Mouse (Mus musculus): Measurements from ENCODE around the gene Tex264.
A peak's percentile ranks its signal among the peaks of the same experiment; 100 is the strongest.
"Not testable (repeated sequence)": the region's sequence is repeated elsewhere in the genome, so short reads cannot be mapped to it uniquely, and the experiment has no call there.

The Tex264 gene

DNA sequence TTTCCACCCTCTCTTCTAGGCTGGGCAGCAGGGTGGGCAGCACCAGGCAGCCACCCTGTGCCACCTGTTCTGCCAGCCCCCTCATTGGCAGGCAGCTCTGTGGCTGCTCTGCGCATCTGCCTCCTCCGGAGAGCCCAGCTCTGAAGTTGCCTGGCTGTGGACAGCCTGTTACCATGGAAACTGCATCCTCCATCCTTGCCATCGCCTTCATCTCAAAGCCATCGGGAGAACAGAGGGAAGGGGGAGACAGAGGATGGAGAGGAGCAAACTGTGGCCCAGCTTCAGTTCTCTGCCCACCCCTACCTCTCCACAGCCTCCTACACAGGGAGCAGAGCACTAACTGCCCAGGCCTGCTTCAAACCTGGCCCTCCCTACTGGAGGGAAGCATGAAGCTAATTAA is 21.3 kb downstream of the Tex264 start:
- DNase-seq (ENCODE audit: low spot score in 2 of 2) = no peak

DNA sequence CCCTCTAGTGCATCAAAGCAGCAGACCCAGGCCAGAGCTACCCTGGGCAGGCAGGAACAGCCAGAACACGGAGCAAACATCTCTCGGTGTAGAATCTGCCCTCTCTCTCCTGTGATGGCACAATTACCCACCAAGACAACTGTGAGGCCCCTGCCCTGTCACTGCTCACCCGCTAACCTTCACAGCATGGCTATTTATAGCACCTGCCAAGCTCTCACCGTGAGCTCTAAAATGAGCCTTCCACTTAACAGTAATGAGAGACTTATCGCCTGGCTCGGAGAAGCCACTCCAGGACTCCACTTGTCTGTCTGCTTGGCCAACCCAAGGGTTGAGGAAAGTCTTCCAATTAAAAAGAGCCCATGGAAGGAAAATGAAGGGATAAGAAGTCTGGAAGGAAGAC is 22.5 kb downstream of the Tex264 start:
- no peak for DNase-seq (ENCODE audit: low spot score in 2 of 2)

DNA sequence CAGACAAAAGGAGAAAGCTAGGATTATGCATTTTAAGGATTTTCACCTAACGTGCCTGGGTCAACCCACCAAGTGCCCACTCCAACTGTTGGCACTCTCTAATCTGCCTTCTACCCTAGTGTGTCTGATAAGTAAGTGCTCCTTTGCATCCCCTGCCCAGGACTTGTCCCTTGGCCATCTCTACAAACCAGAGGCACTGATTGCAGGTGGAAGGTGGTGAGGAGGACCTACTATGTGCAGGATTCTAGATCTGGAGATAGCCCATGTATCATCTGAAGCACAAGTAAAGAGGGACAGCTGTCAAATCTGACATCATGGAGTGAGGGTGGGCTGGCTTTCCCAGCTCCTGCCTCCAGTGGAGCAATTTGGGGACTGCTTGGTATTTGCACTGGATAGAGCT is 25.8 kb downstream of the Tex264 start:
- DNase-seq (ENCODE audit: low spot score in 2 of 2) = no peak

DNA sequence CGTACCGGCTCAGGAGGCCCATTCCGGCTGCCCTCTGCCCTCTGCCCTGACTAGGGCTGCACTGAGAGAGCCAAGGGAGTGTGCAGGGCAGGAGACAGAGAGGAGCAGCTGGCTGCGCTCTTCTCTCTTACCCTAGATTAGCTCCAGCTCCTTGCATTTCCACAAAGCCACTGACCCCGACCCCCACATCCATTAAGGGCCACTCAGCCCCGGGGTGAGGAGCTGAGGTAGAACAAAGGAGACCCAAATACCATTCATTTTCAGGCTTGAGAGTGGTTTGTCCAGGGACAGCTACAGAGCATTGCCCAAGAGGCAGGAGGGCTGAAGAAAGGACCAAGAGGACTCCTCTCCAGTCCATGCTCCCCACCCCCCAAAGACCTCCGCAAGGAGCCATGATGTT is 26.3 kb downstream of the Tex264 start:
- DNase-seq (ENCODE audit: low spot score in 2 of 2) = no peak

DNA sequence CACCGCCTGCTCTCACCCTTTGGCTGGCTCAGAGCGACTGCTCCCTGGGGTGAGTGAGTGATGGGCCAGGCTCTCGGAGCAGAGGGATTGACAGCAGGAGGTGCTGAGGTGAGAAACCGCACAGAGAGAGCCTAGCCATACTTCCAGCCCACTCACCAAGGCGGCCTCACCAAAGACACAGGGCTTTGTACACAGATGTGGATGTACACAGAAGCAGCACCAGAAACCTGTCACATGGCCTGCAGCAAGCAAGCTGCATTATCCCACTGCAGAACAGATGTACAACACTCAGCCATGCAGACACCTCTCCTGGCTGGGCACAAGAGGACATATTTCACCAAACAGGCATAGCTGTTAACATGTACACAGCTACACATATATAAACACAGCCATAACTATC is 28.1 kb downstream of the Tex264 start:
- DNase-seq (ENCODE audit: low spot score in 2 of 2) = no peak

DNA sequence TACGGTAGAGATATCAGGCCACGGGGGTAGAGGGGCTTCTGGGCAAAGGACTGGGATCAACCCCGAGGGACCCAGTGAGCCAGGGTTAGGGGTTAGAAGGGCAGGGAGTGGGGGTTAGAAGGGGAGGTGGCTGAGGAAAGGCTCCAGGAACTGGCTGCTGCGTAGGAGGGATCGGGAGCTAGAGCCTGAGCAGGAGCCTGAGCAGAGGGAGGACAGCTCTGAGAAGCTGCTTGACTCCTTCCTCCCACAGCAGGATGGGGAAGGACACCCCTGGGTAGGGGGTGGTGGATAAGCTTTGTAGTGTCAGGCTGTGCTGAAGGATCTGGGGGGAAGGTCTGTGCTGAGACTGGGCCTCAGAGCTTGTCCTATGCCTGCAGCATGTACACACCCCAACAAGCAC is 28.9 kb downstream of the Tex264 start:
- DNase-seq (ENCODE audit: low spot score in 2 of 2) = no peak

DNA sequence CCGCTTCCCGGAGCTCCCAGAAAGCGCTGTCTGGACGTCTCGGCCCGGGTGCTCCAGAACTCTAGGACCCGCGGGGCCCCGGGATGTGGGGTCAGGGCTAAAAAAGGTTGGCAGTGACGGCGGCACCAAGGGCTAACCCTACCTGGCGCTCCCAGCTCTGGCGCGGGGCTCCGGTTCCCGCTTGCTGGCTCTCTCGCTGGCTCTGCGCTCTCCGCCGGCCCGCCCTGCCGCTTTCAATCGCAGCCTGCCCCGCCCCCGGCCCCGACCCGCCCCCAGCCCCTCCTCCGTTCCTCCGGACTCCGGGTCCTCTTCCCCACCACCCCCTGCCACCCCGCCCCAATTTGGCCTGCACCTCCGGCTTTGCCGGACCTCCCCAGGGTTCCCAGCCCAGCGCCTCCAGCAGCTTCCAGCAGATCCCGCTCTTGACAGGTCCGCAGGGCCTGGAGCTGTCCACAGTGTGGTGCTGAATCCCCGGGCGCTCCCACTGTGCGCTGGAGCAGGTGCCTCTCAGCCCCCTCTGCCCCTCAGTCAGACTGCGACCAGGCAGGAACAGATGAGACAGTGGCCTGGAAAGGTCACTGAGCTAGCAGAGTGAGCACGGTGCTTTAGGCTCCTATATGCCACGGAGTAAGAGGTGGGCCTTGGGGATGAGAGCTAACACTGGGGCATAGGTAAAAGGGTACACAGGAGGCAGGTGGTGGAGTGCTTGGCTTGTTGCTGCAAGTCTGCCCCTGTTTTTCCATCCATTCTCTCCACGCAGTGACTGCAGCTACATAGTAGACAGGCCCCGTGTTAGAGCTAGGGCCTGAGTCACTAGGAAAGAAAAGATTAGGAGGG is 29.6 kb downstream of the Tex264 start, which contains the start of gene Grm2:
Gene Grm2 (minus strand): TSS at position 199 of the 837 bp plus-strand sequence.
- peak in 1 of 2 experiments; percentile 46 for DNase-seq (ENCODE audit: low spot score in 2 of 2)

DNA sequence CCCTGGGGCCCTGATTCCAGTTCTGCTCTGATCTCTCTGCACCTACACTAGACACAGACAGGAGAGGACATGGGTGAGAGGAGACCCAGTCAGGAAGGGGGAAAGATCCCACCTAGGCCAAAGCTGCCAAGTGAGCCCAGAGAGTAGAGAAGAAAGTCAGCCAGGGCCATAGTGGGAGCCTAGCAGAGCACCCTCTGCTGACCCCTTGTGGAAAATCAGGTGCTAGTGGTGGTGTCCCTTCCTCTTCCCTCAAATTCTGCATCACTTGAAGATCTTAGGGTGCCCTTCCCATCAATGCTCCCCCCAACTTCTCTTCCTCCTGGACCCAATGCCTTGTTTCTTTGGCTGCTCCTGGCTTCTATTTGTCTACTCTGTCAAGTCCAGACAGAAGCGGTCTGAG is 33.0 kb downstream of the Tex264 start:
- DNase-seq (ENCODE audit: low spot score in 2 of 2) = no peak

DNA sequence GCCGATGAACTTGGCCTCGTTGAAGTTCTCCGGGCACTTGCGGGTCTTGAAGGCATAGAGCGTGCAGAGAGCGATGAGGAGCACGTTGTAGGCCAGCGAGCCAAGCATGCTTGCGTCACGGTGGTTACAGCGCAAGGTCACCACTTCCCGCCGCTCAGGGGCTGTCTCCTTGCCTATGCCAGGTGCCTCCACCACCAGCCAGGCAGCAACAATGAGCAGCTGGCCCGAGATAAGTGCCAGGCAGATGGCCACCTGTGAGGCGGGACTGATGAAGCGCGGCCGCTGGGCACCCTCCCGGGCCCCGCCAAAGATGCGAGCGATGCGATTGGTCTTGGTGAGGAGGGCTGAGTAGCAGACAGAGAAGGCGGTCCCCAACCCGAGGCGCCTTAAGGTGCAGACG is 38.5 kb downstream of the Tex264 start:
- no peak for DNase-seq (ENCODE audit: low spot score in 2 of 2)

DNA sequence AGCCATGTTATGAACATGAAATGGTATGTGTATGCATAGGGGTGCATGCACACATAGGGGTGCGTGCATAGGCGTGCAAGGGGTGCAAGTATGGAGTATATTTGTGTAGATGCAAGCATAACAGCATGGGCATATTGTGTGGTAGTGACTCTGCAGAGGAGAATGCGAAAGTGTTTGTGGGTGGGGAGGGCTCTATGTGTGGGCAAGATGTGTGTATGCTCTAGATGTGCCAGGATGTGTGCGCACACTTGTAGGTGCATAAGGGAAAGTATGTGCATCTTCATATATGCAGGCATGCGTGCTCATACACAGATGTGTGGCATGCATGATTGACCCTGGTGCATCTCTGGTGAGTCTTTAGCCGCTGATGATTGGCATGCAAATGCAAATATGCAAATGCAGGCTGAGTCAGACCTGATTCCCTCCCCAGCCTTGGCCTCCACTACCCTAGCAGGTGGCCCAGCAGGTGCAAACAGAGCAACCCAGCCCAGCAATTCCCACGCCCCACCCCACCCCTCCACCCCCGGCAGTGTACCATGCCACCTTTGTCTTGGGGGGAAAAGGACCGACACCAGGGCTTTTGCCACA is 39.9 kb downstream of the Tex264 start:
- DNase-seq (ENCODE audit: low spot score in 2 of 2) = no peak

DNA sequence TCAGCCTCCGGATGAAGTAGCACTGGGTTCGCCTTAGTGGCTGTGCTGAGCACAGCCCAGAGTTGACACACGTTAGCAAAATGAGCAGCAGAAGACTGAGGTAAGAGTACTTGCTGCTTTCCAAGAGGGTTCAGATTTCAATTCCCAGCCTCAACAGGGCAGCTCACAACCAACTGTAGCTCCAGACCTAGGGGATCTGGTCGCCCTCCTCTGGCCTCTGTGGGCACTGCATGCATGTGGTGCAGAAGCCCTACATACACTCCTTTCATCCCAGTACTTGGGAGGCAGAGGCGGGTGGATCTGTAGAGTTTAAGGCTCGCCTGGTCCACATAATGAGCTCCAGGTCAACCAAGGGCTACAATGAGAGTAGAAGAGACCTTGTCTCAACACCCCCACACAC is 41.9 kb downstream of the Tex264 start:
- DNase-seq (ENCODE audit: low spot score in 2 of 2) = no peak

DNA sequence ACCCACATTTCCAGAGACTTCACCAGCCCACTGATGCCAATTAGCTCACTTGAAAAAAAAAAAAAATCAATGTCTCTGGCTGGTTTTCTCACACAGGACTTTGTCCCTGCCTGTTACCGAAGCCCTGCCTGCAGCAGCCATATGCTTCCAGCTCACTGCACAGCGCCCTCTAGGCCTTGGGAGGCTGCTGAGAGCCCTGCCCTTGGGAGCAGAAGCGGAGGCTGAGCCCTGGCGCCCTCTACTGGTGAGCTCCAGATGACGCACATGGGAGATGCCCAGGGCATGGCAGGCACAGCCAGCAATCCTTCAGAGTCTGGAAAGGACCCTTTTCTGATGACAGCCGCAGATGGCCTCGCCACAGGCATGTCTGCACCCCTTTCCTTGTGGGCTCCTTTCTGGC is 42.6 kb downstream of the Tex264 start:
- DNase-seq (ENCODE audit: low spot score in 2 of 2) = peak; percentile 55 to 81

DNA sequence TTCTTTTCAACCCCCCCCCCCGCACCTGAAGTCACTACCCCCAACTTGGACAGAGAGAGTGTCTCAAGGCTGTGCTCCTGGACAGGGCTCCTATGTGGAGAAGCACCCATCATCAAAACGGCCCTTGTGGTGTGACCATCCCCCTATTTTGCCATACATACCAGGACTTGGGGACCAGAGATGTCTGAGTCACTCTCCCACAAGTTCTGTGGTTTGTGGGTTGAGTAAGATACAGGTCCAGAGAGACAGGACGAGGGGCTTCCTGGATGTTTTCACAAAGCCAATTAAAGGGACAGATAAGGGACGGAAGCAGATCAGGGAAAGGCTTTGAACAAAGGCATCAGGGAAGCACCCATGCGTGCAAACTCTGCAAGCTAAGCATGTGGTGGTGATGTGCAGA is 44.4 kb downstream of the Tex264 start:
- DNase-seq (ENCODE audit: low spot score in 2 of 2) = no peak

DNA sequence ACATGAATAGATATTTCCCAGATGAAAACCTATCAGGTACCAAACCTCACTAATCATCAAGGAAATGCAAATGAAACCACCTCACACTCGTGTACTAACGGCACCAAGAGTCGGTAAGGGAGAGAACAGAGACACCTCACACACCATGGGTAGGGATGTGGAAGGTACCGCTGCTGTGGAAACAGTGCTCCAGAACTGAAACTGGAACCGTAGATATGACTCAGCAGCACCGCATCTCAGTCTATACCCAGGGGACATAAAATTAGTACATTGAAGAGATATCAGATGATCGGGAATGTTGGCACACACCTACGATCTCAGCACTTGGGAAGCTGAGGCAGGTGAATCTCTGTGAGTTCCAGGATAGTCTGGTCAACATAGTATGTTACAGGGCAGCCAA is 47.6 kb downstream of the Tex264 start:
- DNase-seq (ENCODE audit: low spot score in 2 of 2) = no peak

DNA sequence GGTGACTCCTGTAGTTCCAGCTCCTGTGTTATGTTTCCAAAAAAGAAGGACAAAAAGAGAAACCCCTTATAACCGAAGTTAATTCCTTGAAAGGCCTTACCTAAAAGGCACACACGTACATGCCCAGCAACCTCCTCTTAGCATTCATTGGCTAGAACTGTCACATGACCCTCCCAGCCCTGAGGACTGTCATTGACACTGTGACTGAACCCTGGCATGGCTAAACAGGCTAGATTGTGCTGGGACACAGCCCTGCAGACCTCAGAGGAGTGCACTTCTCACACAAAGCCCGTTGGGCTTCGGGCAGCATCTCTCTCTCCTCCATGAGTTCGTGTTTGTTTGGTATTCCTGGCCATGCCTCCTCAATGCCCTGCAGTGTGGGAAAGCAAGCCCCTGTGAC is 53.5 kb downstream of the Tex264 start:
- DNase-seq (ENCODE audit: low spot score in 2 of 2) = no peak

DNA sequence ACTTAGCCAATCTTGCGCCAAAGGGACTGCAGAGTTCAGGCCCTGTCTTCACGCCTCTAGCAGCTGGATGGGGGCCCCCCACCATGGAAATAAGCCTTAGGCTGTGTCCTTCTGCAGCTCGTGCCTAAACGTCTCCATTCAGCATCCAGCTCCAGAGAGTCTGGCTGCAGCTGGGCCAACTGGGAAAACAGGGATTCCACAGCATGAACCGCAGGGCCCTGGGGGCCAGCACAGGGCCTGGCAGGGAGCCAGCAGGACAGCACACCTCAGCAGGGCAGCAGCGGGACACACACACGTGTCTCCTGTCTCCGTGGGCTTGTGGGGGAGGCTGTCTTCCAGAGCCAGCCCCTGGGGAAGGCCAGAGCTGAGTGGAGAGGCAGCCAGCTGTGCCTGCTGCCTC is 57.9 kb downstream of the Tex264 start:
- DNase-seq (ENCODE audit: low spot score in 2 of 2) = not testable (repeated sequence)

DNA sequence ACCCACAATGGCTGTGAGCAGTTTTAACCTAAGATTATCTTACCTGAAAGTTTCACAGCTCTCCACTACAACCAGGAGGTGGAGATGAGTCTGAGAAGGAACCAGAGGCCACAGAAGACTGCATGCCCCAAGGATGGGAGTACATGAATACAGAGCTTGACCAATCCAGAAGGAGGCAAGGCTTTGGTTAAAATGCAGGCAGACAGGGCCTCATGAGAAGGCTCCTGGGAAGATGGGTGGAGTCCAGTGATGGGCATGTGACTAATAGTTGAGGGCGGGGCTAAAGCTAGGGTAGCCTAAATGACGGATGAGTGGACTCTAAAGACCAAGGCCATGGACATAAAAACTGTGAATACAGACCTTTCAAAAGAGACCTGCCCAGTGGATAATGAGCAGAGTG is 59.4 kb downstream of the Tex264 start, which contains the start of gene Iqcf6:
Gene Iqcf6 (plus strand): TSS at position 301 of the 400 bp plus-strand sequence.
- no peak for DNase-seq (ENCODE audit: low spot score in 2 of 2)

DNA sequence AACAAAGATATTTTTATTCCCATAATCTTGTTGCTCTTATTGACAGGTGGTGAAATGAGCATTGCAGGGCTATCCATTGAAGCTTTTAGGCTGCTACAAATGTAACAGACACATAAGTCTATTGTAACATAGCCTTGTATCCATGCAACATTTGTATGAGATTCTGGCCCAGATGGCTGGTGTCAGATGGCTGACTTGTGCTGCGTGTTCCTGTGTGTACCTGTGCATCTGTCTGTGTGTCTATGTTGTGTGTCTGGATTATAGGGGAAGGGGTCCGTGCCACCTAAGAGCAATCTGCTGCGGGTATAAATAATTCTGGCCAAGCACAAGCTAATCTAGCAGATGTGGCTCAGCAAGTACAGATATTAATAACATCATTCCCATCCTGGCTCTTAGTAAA is 68.2 kb downstream of the Tex264 start:
- no peak for DNase-seq (ENCODE audit: low spot score in 2 of 2)

DNA sequence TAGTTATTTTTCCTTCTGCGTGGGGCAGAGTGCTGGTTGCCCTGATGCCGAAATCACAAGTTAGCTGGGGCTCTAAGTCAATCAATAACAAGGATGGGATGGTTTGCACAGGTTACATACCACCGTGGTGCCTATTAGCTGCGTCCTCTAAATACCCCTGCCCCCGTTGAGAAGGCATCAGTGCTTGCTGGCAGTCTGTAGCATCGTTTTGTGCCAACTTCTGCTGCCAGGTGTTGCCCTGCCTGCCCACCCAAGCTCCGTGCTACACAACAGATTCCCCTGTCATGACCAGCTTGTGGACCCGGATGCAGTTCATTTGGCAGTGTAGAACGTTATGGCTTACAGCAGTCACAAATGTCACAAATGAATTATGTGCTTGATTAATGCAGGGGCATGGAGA is 69.4 kb downstream of the Tex264 start:
- DNase-seq (ENCODE audit: low spot score in 2 of 2) = no peak

DNA sequence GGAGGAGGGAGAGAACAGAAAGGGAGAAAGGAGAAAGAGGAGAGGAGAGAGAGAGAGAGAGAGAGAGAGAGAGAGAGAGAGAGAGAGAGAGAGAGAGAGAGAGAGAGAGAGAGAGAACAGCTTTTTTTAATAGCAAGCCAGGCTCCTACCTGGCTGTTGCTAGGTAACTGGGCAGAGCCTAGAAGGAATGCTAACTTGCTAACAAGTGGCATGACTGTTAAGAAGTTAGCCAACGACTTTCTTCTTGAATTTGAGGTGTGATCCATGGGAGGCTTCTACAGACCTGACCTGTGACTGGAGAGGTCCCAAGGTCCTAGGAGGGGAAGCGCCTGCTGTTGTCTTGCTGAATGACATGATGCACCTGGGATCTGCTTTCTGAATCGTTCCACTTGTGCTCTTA is 71.1 kb downstream of the Tex264 start:
- no peak for DNase-seq (ENCODE audit: low spot score in 2 of 2)

DNA sequence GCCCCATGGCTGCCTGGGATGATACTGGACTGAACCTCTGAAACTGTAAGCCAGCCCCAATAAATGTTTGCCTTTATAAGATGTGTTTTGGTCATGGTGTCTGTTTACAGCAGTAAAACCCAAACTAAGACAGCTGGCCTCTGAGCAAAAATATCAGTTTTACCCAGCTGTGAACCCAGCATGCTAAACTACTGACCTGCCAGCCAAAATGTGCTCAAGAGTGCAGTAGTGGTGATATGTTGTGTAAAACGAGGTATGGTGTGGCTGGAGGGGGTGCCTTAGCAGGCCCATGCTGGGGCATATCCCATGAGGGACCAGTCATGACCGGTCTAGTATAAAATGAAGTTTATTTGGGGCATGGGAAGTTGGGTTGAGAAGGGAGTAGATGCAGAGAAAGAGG is 71.8 kb downstream of the Tex264 start:
- DNase-seq (ENCODE audit: low spot score in 2 of 2) = no peak

DNA sequence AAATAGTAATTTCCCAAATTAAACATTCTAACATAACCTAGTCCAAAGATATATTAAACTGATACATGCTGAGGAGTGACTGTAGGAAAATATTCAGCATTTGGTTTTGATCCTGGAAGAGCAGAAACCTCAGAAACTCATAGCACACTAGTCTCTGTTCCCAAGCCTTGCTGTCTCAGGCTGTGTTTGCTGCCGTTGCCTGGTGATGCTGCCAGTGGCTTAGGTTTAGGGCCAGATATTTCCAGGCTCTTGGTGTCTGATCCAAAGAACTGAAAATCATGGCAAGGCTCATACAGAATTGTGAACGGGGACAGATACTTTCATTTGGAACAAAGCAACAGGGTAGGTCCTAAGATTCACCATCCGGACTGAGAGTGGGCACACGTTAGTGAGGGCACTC is 75.0 kb downstream of the Tex264 start:
- DNase-seq (ENCODE audit: low spot score in 2 of 2) = no peak

All from thymus, postnatal 10 days (tissue).